Mouse (Mus musculus) olfactory bulb, adult 2 months (tissue): ENCODE data around the gene Rex1bd.

Experiments
- CTCF ChIP-seq: fragments of 200-500 bp; IDR thresholded peaks from 2 replicates; pipeline ENCODE4 v1.5.1; 2012; ENCODE audit warnings: low read depth, mild to moderate bottlenecking, low read length, moderate library complexity; ENCODE audit not compliant: insufficient read depth
- POLR2A ChIP-seq: fragments of 200-500 bp; IDR thresholded peaks from 2 replicates; pipeline ENCODE4 v1.6.1; 2012; ENCODE audit warnings: mild to moderate bottlenecking, low read depth, low read length, moderate library complexity; ENCODE audit not compliant: insufficient read depth

DNA sequence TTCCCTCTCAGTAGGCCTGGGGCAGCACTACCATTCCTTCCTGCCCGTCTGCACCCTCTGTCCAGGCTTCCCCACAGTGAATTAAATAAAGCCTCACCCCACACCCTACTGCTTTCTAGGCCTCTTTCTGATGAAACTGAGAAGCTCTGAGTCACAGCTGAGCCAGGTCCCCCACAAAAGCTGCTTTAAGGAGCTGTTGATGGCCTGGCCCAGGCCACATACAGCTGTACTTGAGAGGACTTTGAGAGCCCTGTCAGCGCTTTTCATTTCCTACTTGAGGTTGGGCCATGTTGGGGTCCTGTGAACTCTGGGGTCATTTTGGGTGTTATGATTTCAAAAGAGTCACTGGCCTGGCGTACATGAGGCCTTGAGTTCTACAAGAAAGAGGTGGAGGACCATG, 28.7 kb upstream of the Rex1bd start:
- no peak for TF ChIP-seq POLR2A
- no peak for TF ChIP-seq CTCF
